Mouse (Mus musculus): ENCODE data around the gene Gtf2h5. TPM values are rescaled to one million over a fixed set of nuclear protein-coding genes. Genes with fewer than 3 reads are reported as not detected.

Gene Gtf2h5
- total RNA-seq, 2 experiments from 2014 or later = 140 to 152 TPM

GRCm38 (mm10) chr17:6107015-6107601 is 27.5 kb downstream of the Gtf2h5 start:
- peak; percentile 39 to 47 for DNase-seq (ENCODE audit: low spot score in 2 of 2)

GRCm38 (mm10) chr17:6108175-6108574 is 28.6 kb downstream of the Gtf2h5 start:
- intact Hi-C loops (cut with DNase I) = loop anchor here (5.0 kb wide), 1 partner anchor 74 kb away; no protein-coding TSS in a partner anchor
- no peak for DNase-seq (ENCODE audit: low spot score in 2 of 2)

More at GRCm38 (mm10) chr17:6107015-6107601, 27.5 kb downstream of the Gtf2h5 start:
- intact Hi-C loops (cut with DNase I) = loop anchor here (5.0 kb wide), 1 partner anchor 75 kb away; no protein-coding TSS in a partner anchor

- intact Hi-C loops (cut with DNase I) = no loop called here
These were observed 31.4 kb downstream of the Gtf2h5 start for GRCm38 (mm10) chr17:6110956-6111355.

GRCm38 (mm10) chr17:6113653-6114052 is 34.1 kb downstream of the Gtf2h5 start:
- intact Hi-C loops (cut with DNase I) = no loop called here
- no peak for DNase-seq (ENCODE audit: low spot score in 2 of 2)

More at GRCm38 (mm10) chr17:6110956-6111355, 31.4 kb downstream of the Gtf2h5 start:
- no peak for DNase-seq (ENCODE audit: low spot score in 2 of 2)

GRCm38 (mm10) chr17:6115085-6115484 is 35.5 kb downstream of the Gtf2h5 start:
- no peak for DNase-seq (ENCODE audit: low spot score in 2 of 2)
- intact Hi-C loops (cut with DNase I) = no loop called here

GRCm38 (mm10) chr17:6117148-6117725 is 37.7 kb downstream of the Gtf2h5 start:
- no peak for DNase-seq (ENCODE audit: low spot score in 2 of 2)
- intact Hi-C loops (cut with DNase I) = no loop called here

- DNase-seq (ENCODE audit: low spot score in 2 of 2) = no peak
- intact Hi-C loops (cut with DNase I) = no loop called here
These were observed 38.3 kb downstream of the Gtf2h5 start for GRCm38 (mm10) chr17:6117917-6118316.

- intact Hi-C loops (cut with DNase I) = no loop called here
- DNase-seq (ENCODE audit: low spot score in 2 of 2) = no peak
These were observed 39.3 kb downstream of the Gtf2h5 start for GRCm38 (mm10) chr17:6118861-6119260.

GRCm38 (mm10) chr17:6123776-6124175 is 44.2 kb downstream of the Gtf2h5 start:
- intact Hi-C loops (cut with DNase I) = no loop called here
- DNase-seq (ENCODE audit: low spot score in 2 of 2) = peak in 1 of 2 experiments; percentile 23

GRCm38 (mm10) chr17:6125441-6125840 is 45.9 kb downstream of the Gtf2h5 start:
- DNase-seq (ENCODE audit: low spot score in 2 of 2) = no peak
- intact Hi-C loops (cut with DNase I) = no loop called here

GRCm38 (mm10) chr17:6128039-6128438 is 48.5 kb downstream of the Gtf2h5 start:
- no peak for DNase-seq (ENCODE audit: low spot score in 2 of 2)
- intact Hi-C loops (cut with DNase I) = no loop called here

GRCm38 (mm10) chr17:6129361-6129760 is 49.8 kb downstream of the Gtf2h5 start:
- peak; percentile 32 to 39 for DNase-seq (ENCODE audit: low spot score in 2 of 2)
- intact Hi-C loops (cut with DNase I) = no loop called here

- intact Hi-C loops (cut with DNase I) = no loop called here
- no peak for DNase-seq (ENCODE audit: low spot score in 2 of 2)
These were observed 51.5 kb downstream of the Gtf2h5 start for GRCm38 (mm10) chr17:6131083-6131482.

Small RNA genes lying within 50 kb of the gene (microRNA-seq; reads per million reads assigned to microRNA genes)
- 0 reads per million in 2 experiments for gene Gm22774

Other genes starting within 250 kb of the Gtf2h5 start
- 10 to 100 TPM; 11.4 to 12.2 TPM for gene Snx9, start 238.5 kb upstream of the Gtf2h5 start, total RNA-seq (2021)
- gene Synj2, start 138.5 kb upstream of the Gtf2h5 start, total RNA-seq (2021) = 10 to 100 TPM; 60.1 to 64.4 TPM
- 10 to 100 TPM; 15.5 to 16.3 TPM for gene Serac1, start within 50 bp of the Gtf2h5 start, total RNA-seq (2021)
- 100 to 1,000 TPM; 236 to 261 TPM for gene Tulp4, start 26.7 kb downstream of the Gtf2h5 start, total RNA-seq (2021)
- 10 to 100 TPM; 93.1 to 93.7 TPM for gene Tmem181a, start 177.1 kb downstream of the Gtf2h5 start, total RNA-seq (2021)
- gene Dynlt1a, start 237.7 kb downstream of the Gtf2h5 start, total RNA-seq (2021) = 10 to 100 TPM; 14.9 to 16.2 TPM

All from left cerebral cortex, postnatal 14 days (tissue).